ENCODE assay signal across 20 mouse cellular contexts in genomic region chr3:115646993-115647392, GRCm38 (mm10).
A peak's percentile ranks its signal among the peaks of the same experiment; 100 is the strongest.
DNase-seq lines count a peak whose midpoint lies in the region; ATAC-seq and TF ChIP-seq lines count a peak whose summit lies in the region.
"Had no signal": no experiment of that assay in that cellular context is flagged by ENCODE, and none has a peak within 500 bp of the region (broad histone marks: within the 10 kb centered on the region; RNA-seq: fewer than 3 reads in every experiment).

No protein-coding gene starts in this region.

- WGBS in heart, embryonic 10.5 days: 64% methylated on average over 7 of the region's 7 CpGs
- WGBS in liver, postnatal 0 days (ENCODE audit: insufficient replicate concordance): 64% methylated on average over 7 of the region's 7 CpGs
- 70% methylated on average over 7 of the region's 7 CpGs for WGBS in liver, embryonic 11.5 days
- WGBS in heart, embryonic 14.5 days: 42% methylated on average over 7 of the region's 7 CpGs
- 15% methylated on average over 7 of the region's 7 CpGs for WGBS in kidney, postnatal 0 days
- WGBS in midbrain, embryonic 10.5 days: 85% methylated on average over 7 of the region's 7 CpGs

- H3K4me2 ChIP-seq in liver, postnatal 0 days (ENCODE audit: low read depth, low read length): no peak overlapping the region
- H3K4me2 ChIP-seq in liver, embryonic 11.5 days: no peak overlapping the region
- no peak overlapping the region for H3K4me2 ChIP-seq in heart, embryonic 14.5 days (ENCODE audit: low read length)
- no peak overlapping the region for H3K4me2 ChIP-seq in kidney, postnatal 0 days (ENCODE audit: low read length)
- H3K4me2 ChIP-seq: embryonic facial prominence, embryonic 13.5 days; forebrain, embryonic 12.5 days; limb, embryonic 12.5 days; neural tube, embryonic 12.5 days had no signal

- DNase-seq in heart, adult 11 months: peak; percentile 95
- no peak for DNase-seq in heart, embryonic 10.5 days (ENCODE audit: low spot score)
- no peak for DNase-seq in liver, postnatal 0 days
- no peak for DNase-seq in liver, embryonic 11.5 days (ENCODE audit: low spot score)
- DNase-seq in kidney, postnatal 0 days (ENCODE audit: low spot score): peak; percentile 64
- no peak for DNase-seq in midbrain, embryonic 10.5 days (ENCODE audit: low spot score)
- DNase-seq in urinary bladder, adult 18-20 months (ENCODE audit: low spot score in 2 of 2): no peak
- DNase-seq: adrenal gland, adult 8-10 months; cerebellum, adult 2 months; lung, adult 18-20 months; right cerebral cortex, postnatal 4 days had no signal

- peak; percentile 29; the same call in 1 of the 2 replicates for ATAC-seq in liver, postnatal 0 days
- no peak for ATAC-seq in liver, embryonic 11.5 days (replicated peaks; ENCODE audit: low FRiP score)
- ATAC-seq in heart, embryonic 14.5 days (ENCODE audit: insufficient number of reproducible peaks, insufficient read depth, low FRiP score, low read depth): no peak
- no peak for ATAC-seq in kidney, postnatal 0 days (replicated peaks; ENCODE audit: low FRiP score, low read depth)
- ATAC-seq: midbrain, embryonic 16.5 days had no signal

- no peak overlapping the region for H3K9ac ChIP-seq in liver, postnatal 0 days (replicated peaks)
- no peak overlapping the region for H3K9ac ChIP-seq in liver, embryonic 11.5 days (ENCODE audit: low read depth, low read length)
- H3K9ac ChIP-seq in heart, embryonic 14.5 days (ENCODE audit: low read length): no peak overlapping the region
- H3K9ac ChIP-seq in kidney, postnatal 0 days (ENCODE audit: low read depth, low read length): no peak overlapping the region
- H3K9ac ChIP-seq: embryonic facial prominence, embryonic 13.5 days; forebrain, embryonic 12.5 days; limb, embryonic 12.5 days; neural tube, embryonic 12.5 days had no signal

- no peak overlapping the region for H3K27ac ChIP-seq in heart, embryonic 10.5 days
- no peak overlapping the region for H3K27ac ChIP-seq in liver, postnatal 0 days (ENCODE audit: low read depth)
- H3K27ac ChIP-seq in liver, embryonic 11.5 days (ENCODE audit: low read depth, low read length): no peak overlapping the region
- H3K27ac ChIP-seq in heart, embryonic 14.5 days (replicated peaks in 1 of 2; ENCODE audit: control insufficient read depth in 1 of 2, insufficient read depth in 1 of 2, low read depth in 2 of 2, low read length in 2 of 2): peak overlapping the region; percentile 24 to 42; a peak in 2 of 4 replicates
- H3K27ac ChIP-seq in kidney, postnatal 0 days: no peak overlapping the region
- H3K27ac ChIP-seq in midbrain, embryonic 10.5 days (replicated peaks): no peak overlapping the region
- H3K27ac ChIP-seq: embryonic facial prominence, embryonic 13.5 days; forebrain, embryonic 12.5 days; hindbrain, embryonic 10.5 days; layer of hippocampus, adult 2 months; left cerebral cortex, adult 2 months; limb, embryonic 12.5 days; neural tube, embryonic 12.5 days had no signal

- no peaks in the 10 kb centered on the region for H3K9me3 ChIP-seq in heart, embryonic 10.5 days
- H3K9me3 ChIP-seq in liver, postnatal 0 days (ENCODE audit: low read length): no peaks in the 10 kb centered on the region
- H3K9me3 ChIP-seq in liver, embryonic 11.5 days (ENCODE audit: control insufficient read depth, low read length): no peaks in the 10 kb centered on the region
- H3K9me3 ChIP-seq in heart, embryonic 14.5 days (ENCODE audit: control insufficient read depth, low read length): no peaks in the 10 kb centered on the region
- no peaks in the 10 kb centered on the region for H3K9me3 ChIP-seq in kidney, postnatal 0 days (replicated peaks; ENCODE audit: low read length)
- no peaks in the 10 kb centered on the region for H3K9me3 ChIP-seq in midbrain, embryonic 10.5 days (replicated peaks)
- H3K9me3 ChIP-seq: embryonic facial prominence, embryonic 13.5 days; forebrain, embryonic 12.5 days; hindbrain, embryonic 10.5 days; limb, embryonic 12.5 days; neural tube, embryonic 12.5 days had no signal

- peaks cover 7% of the 10 kb centered on the region; the same call in 1 of the 2 replicates for H3K4me1 ChIP-seq in heart, embryonic 10.5 days
- peaks cover 17% of the 10 kb centered on the region for H3K4me1 ChIP-seq in liver, postnatal 0 days (ENCODE audit: insufficient read depth)
- peaks cover 4% of the 10 kb centered on the region; the same call in 1 of the 2 replicates for H3K4me1 ChIP-seq in liver, embryonic 11.5 days (replicated peaks; ENCODE audit: control insufficient read depth, insufficient read depth, low read length)
- H3K4me1 ChIP-seq in heart, embryonic 14.5 days (ENCODE audit: control insufficient read depth in 2 of 2, insufficient read depth in 2 of 2, low read length in 2 of 2): peaks cover 17 to 43% of the 10 kb centered on the region in 2 experiments
- H3K4me1 ChIP-seq in kidney, postnatal 0 days (replicated peaks; ENCODE audit: insufficient read depth, low read length): no peaks in the 10 kb centered on the region
- peaks cover 6% of the 10 kb centered on the region for H3K4me1 ChIP-seq in midbrain, embryonic 10.5 days

- H3K27me3 ChIP-seq in heart, embryonic 10.5 days (ENCODE audit: insufficient read depth, poor library complexity, severe bottlenecking): no peaks in the 10 kb centered on the region; the same call in 1 of the 2 replicates
- no peaks in the 10 kb centered on the region for H3K27me3 ChIP-seq in liver, postnatal 0 days (ENCODE audit: insufficient read depth, low read length)
- H3K27me3 ChIP-seq in liver, embryonic 11.5 days (replicated peaks; ENCODE audit: control insufficient read depth, insufficient read depth, low read length): no peaks in the 10 kb centered on the region
- H3K27me3 ChIP-seq in heart, embryonic 14.5 days (ENCODE audit: control insufficient read depth, insufficient read depth, low read length): no peaks in the 10 kb centered on the region
- no peaks in the 10 kb centered on the region for H3K27me3 ChIP-seq in kidney, postnatal 0 days (ENCODE audit: insufficient read depth, low read length)
- H3K27me3 ChIP-seq in midbrain, embryonic 10.5 days (ENCODE audit: low read depth, poor library complexity, severe bottlenecking): no peaks in the 10 kb centered on the region
- H3K27me3 ChIP-seq: embryonic facial prominence, embryonic 13.5 days; forebrain, embryonic 12.5 days; limb, embryonic 12.5 days; neural tube, embryonic 12.5 days had no signal

- no peak for TF ChIP-seq CTCF in liver, postnatal 0 days (IDR thresholded peaks at IDR 0.05; ENCODE audit: low read depth)
- no peak for TF ChIP-seq CTCF in kidney, postnatal 0 days (IDR thresholded peaks at IDR 0.05; ENCODE audit: low read depth)

- TF ChIP-seq EP300 in liver, postnatal 0 days (IDR thresholded peaks at IDR 0.05; ENCODE audit: low read depth): no peak

- no peak overlapping the region for H3K4me3 ChIP-seq in heart, embryonic 10.5 days
- H3K4me3 ChIP-seq in liver, postnatal 0 days (ENCODE audit: low read depth, low read length): no peak overlapping the region
- H3K4me3 ChIP-seq in liver, embryonic 11.5 days (ENCODE audit: low read depth, low read length): no peak overlapping the region
- H3K4me3 ChIP-seq in heart, embryonic 14.5 days (ENCODE audit: control insufficient read depth in 1 of 2, insufficient read depth in 1 of 2, low read depth in 1 of 2, low read length in 2 of 2): no peak overlapping the region
- H3K4me3 ChIP-seq in kidney, postnatal 0 days (replicated peaks; ENCODE audit: low read depth, low read length): no peak overlapping the region
- no peak overlapping the region for H3K4me3 ChIP-seq in midbrain, embryonic 10.5 days
- H3K4me3 ChIP-seq: embryonic facial prominence, embryonic 13.5 days; forebrain, embryonic 12.5 days; hindbrain, embryonic 10.5 days; layer of hippocampus, adult 2 months; left cerebral cortex, adult 2 months; limb, embryonic 12.5 days; neural tube, embryonic 12.5 days had no signal

- no peaks in the 10 kb centered on the region for H3K36me3 ChIP-seq in heart, embryonic 10.5 days
- H3K36me3 ChIP-seq in liver, postnatal 0 days (replicated peaks; ENCODE audit: insufficient read depth, low read length): no peaks in the 10 kb centered on the region
- no peaks in the 10 kb centered on the region for H3K36me3 ChIP-seq in liver, embryonic 11.5 days (ENCODE audit: control insufficient read depth, insufficient read depth, low read length)
- no peaks in the 10 kb centered on the region for H3K36me3 ChIP-seq in heart, embryonic 14.5 days (ENCODE audit: control insufficient read depth, insufficient read depth, low read length)
- H3K36me3 ChIP-seq in kidney, postnatal 0 days (ENCODE audit: insufficient read depth, low read length): no peaks in the 10 kb centered on the region
- no peaks in the 10 kb centered on the region for H3K36me3 ChIP-seq in midbrain, embryonic 10.5 days
- H3K36me3 ChIP-seq: embryonic facial prominence, embryonic 13.5 days; forebrain, embryonic 12.5 days; hindbrain, embryonic 10.5 days; limb, embryonic 12.5 days; neural tube, embryonic 12.5 days had no signal

Comparison
In these comparisons a context has a peak if more than half of its experiments do, and no peak if none do; other contexts are left out.
1. DNase-seq: peak in heart, adult 11 months (single experiment) and kidney, postnatal 0 days (single experiment); none in heart, embryonic 10.5 days (single experiment), liver, postnatal 0 days (single experiment), liver, embryonic 11.5 days (single experiment), midbrain, embryonic 10.5 days (single experiment) and urinary bladder, adult 18-20 months (0 of 2).
2. H3K27ac ChIP-seq: peak in heart, embryonic 14.5 days (2 of 2); none in heart, embryonic 10.5 days (single experiment), liver, postnatal 0 days (single experiment), liver, embryonic 11.5 days (single experiment), kidney, postnatal 0 days (single experiment) and midbrain, embryonic 10.5 days (single experiment).